Mouse (Mus musculus) hematopoietic stem cell, adult 5-6 weeks (primary cell): Measurements from ENCODE around the gene Fer. TPM values are rescaled to one million over a fixed set of nuclear protein-coding genes. Genes with fewer than 3 reads are reported as not detected.
"Not testable (repeated sequence)": the region's sequence is repeated elsewhere in the genome, so short reads cannot be mapped to it uniquely, and the experiment has no call there.

Experiments
- ATAC-seq, 2 experiments: fragments of 125-278 bp in 1 of 2; replicated peaks in 1 of 2; 2 replicates each; pipeline ENCODE4 v1.8.0; 2016 to 2017; ENCODE audit warnings: inconsistent platforms in 2 of 2, mild to moderate bottlenecking in 2 of 2, moderate number of reproducible peaks in 2 of 2, low read depth in 1 of 2, moderate TSS enrichment in 1 of 2; ENCODE audit not compliant: low FRiP score in 2 of 2, poor library complexity in 2 of 2, severe bottlenecking in 2 of 2, insufficient read depth in 1 of 2, low TSS enrichment in 1 of 2
- total RNA-seq: library from RNA; stranded (forward); fragments of 172-1452, 232-1000 nt; gene quantifications from 2 replicates; pipeline ENCODE4 v1.2.3, GENCODE M21; 2017

Fer gene
- total RNA-seq = 19.9 and 20.0 TPM in 2 replicates

DNA sequence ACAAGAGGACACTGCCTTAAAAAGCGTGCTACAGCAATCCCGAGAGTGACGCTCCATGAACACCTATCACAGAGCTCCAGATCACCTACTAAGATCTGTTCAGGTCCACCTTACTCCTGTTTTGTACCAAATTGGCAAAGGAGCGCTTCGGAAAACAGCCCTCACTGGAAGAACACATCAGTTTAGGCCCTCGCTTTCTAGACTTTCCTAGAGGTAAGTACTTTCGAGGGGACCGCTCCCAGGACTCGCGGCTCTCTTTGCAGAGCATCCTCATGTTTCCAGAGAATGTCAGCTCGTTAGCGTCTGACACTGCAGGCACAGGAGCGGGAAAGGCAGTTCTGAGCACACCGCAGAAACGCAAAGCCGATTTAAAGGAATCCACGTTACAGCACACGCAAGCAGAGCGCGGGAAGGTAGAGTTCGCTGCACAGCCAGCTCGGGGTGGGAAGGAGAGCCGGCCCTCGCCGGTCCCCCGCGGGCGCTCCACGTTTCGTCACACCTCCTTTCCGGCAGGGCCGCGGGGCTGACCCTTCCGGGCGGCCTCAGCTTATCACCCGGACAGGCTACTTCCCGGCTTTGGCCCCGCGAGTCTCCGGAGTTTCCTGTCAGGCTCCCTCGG lies at the start of gene Fer:
Gene Fer (plus strand): TSS at position 51 of the 619 bp plus-strand sequence.
- ATAC-seq = peak in 1 of 2 experiments; percentile 18; a peak in 1 of 4 replicates

DNA sequence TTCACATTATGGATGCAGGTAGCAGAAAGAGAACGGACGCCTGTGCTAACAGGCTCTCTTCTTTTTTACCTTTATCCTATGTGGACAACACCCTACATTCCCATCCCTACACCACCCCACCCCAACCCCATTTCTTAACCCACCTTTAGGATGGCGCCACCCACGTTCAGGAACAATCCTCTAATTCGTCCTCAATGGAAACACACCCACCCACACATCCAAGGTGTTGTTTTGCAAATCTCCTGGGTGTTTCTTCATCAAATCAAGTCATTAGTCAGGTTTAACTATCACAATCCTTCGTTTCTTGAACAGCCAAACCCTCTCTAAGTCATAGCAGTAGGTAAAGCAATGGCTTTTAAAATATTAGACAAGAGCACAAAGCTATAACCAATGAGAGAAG lies 49.3 kb upstream of the Fer start:
- ATAC-seq = no peak

DNA sequence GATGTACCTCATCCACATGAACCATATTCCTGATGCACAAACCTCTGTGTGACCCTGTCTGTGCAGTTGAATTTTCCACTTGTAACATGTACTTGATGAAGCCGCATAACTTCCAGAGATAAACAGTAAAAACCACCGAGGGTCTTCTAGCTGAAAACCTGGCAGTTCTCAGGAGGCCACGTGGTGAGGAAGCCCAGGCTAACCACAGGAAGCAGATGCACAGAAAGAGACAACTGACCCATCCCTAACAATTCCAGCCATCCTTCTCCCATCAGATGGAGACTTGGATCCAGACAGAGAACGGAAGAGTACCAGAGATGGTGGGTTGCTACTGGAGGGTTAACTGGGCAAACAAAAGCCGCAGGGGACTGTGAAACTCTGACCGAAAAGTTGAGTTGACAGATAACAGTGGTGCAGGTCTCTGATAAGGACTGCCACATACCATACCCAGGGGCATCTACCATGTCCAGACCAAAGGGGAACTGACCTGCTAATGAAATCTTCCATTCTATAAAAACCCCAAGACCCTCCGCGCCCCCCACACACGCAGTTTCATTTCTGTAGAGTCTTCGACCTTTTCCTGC lies 44.3 kb upstream of the Fer start:
- ATAC-seq = peak; percentile 37 to 39; a peak in 3 of 4 replicates

DNA sequence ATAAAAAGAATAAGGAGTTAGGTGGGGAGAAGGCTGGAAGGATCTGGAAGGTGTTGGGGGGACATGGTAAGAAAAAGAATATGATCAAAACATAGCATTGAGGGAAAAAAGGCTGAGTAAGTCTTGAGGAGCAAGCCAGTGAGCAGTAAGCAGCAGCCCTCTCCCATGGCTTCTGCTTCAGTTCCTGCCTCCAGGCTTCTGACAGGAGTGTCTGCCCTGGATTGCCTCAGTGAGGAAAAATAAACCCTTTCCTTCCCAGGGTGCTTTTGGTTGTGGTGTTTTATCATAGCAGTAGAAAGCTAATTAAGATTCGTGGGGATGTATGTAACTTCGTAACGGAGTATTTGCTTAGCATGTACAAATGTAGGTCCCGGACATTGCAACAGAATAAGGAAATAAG lies 38.7 kb upstream of the Fer start:
- no peak for ATAC-seq

DNA sequence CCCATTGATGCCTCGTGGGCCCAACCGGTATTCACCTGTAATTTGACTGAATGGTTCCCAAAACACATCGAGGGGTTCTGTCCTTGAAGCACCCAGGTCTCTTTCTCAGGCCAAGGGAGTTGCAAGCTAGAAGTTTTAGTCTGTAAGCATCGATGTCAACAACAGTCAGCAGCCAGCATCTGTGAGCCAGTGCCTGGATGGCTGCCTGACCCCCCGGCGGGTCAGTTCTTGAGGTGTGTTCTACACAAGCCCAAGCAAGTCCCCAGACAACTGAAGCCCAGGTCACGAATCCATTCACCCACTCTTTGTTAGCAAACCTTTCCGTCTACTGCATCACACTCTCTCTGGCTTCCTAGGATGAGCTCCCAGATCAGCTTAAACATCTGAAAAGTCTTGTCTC lies 36.7 kb upstream of the Fer start:
- ATAC-seq = no peak

DNA sequence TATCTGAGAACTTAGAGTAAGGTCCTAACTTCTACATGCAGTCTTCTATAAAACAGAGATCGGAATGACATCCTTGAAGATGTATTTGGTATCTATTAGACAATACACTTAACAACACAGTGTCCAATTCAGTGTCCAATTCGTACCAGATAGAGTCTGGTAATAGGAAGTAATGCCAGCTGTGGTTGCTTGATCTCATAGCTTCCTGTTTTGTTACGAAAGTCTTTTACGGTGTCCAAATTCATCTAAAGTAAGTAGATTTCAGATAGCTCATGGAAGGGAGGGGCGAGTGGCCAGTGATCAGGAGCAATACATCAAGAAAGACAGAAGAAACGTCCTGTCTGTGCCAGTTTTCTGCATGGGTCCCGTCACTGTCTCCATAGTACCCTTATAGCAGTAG lies 36.1 kb upstream of the Fer start:
- ATAC-seq = peak; percentile 77 to 85

DNA sequence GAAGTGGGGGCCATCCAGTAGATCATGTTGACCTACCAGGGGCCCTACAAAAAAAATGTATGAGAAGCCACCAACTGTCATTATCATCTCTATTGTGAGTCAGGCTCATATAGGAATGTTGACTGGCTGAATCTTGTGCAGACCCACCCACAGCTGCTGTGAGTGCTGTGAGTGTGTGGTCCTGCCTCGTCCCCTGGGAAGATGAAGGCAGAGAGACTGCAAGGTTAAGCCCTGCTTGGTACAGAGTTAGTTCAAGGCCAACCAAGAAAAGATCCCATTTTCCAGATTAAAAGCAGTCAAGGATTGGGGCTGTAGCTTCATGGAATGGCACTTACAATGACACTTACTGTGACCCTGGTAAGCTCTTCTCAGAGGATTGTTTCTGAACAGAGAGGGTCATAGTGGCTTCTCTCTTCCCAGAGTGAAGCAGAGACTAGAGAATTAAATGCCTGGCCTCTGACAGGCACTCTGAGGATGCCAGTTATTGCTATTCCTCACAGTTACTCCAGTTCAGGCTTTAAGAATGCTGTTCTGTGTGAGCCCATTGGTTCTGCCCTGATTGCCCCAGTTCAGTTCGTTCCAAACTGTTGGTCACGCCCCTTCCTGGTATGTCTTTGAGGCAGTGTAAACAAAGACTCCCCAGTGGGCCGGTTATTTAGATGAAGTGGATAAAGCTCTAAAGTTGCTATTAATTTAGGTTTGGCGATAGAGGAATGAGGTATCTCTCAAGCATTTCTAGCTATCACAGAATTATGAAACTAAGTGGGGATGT lies 34.1 kb upstream of the Fer start:
- ATAC-seq = no peak

DNA sequence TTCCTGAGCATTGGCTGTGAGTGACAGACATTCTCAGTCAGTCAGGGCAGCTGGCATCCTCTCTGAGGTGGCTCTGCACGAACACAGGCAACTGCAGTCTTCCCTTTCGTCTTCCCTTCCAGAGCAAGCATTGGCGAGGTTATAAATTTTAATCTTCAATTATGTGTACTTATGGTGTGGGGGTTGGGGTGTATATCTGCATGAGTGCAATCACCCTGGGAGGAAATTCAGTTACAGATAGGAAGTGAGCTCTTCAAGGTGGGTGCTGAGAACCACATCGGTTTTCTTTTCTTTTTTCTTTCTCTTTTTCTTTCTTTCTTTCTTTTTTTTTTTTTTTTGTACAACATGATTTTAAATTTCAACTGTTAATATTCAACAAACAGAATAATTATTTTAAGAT lies 31.3 kb upstream of the Fer start:
- ATAC-seq = no peak

DNA sequence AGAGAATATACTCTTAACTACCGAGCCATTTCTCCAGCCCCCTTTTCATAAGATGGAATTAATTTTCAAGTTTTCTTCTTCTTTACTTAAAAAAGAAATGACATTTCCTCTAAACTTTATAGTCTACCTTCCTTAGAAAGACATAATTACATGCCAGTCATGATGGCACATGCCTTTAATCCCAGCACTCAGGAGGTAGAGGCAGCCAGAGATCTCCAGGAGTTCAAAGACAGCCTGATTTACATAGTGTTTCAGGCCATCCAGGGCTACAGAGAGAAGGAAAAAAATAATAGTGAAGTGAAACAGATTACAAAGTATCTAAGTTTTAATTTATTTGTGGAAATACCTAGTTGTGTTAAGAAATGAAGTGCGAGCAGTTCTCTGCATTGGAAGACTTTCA lies 26.6 kb upstream of the Fer start:
- ATAC-seq = no peak

DNA sequence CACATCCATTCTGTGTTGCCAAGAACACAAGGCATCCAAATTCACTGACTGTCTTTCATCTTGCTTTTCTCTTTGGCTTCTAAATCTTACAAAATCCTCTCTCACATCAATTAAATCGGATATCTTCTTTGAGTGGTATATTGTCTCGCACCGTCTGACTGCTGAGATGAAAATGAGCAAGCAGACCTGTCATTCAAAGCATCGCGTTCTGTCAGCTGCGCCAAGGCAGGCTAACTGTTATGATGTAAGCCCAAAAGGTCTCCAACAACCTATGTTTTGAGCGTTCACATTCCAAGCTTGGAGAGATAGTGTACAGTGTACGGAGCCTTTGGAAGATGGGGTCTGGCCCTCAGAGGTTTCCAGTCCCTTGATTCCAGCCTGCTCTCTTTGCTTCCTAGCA lies 26.2 kb upstream of the Fer start:
- no peak for ATAC-seq

DNA sequence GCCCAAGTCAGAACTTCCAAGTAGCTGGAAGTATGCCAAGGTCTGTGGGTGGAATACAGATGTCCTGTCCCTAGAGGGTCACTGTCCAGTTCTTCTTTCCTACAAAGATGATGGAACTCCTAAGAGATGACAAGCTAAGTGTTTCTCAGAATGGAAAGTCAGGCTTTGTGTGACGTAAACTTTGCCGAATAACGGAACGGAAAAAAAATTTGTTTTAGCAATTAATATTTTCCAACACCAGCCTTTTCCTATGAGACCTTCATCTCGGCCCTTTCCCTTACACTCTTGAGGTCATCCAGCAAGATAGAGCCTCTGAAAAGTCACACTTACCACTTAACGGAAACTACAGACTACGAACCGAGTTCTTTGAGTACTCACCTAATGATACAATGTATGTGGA lies 24.7 kb upstream of the Fer start:
- no peak for ATAC-seq

DNA sequence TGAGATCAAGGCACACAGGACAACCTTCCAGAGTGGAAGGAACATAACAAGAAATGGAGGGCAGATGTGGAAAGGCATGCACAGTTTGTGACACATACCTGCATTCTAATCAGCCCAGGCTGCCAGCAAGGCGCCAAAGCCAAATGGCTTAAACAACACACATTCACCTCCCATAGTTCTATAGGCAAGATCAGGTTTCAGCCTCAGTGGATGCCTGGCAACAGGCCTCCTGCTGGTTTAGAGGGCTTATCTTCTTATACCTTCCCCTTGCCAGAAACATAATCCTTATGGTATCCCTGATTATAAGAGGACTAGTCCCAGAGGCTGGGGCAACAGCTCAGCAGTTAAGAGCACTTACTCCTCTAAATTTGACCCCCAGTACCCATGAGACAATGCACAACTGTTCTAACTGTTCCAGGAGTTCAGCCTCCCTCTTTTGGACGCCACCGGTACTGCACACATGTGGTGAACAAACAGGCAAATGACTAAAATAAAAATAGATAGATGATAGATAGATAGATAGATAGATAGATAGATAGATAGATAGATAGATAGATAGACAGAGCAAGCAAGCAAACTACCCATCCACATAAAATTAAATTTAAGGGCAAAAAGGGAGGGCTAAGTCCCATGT lies 23.1 kb upstream of the Fer start:
- no peak for ATAC-seq

DNA sequence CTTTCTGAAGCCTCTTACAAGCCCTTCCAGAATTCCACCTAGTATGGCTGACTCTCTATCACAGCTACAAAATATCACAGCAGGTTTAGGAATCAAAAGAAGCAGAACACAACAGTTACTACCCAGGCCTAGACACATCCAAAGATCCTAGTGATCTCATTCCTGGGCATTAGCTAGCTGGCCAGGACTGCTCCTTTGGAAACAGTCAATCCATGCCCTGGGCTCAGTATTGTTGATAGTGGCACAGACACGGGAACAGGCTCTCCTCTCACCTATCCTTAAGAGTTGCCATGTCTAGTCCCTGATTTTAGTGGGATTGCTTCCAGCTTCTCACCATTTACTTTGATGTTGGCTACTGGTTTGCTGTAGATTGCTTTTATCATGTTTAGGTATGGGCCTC lies 20.6 kb upstream of the Fer start:
- ATAC-seq = no peak

DNA sequence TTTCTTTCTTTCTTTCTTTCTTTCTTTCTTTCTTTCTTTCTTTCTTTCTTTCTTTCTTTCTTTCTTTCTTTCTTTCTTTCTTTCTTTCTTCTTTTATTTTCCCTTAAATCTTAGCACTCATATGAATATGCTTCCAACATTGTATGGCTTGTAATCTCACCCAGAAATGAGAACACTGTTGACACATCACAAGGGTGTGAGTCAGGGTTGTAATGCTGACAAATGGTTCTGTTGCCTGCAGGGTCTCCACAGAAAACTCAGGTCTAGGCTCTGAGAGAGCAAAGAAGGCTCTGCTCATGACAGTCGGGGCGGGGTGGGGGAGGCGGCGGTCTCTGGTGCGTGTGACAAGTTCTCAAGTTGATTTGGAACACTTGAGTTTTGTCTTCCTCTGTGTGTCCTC lies 17.9 kb upstream of the Fer start:
- ATAC-seq = no peak

DNA sequence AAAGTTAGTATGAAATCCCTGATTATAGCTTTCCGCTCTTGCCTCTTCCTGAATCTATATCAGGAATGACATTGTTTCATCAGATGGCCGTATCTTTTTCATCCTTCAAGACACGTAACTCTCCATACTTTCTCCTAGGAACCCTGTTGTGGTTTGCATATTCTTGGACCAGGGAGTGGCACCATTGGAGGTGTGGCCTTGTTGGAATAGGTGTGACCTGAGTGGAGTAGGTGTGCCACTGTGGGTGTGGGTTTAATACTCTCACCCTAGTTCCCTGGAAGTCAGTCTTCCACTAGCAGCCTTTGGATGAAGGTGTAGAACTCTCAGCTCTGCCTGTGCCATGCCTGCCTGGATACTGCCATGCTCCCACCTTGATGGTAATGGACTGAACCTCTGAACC lies 17.1 kb upstream of the Fer start:
- ATAC-seq = not testable (repeated sequence)

DNA sequence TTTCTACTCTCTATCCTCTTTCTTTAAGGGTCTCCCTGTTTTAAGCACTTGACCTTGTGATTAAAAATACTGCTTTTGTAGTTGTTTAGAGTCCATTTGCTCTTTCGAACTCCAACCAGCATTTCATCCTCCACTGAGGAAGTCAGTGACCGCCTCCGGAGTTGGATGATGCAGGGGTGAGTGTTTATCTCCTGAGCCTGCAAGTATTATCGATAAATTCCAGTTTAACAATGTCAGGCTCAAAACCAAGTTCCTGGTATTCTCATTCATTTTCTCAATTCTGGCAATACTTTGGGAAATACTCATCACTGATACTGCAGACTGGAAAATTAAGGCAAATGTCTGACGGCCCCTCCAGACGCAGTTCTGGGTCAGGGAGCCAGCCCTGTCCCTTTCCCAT lies 13.7 kb upstream of the Fer start:
- ATAC-seq = no peak; a peak in 1 of 4 replicates

DNA sequence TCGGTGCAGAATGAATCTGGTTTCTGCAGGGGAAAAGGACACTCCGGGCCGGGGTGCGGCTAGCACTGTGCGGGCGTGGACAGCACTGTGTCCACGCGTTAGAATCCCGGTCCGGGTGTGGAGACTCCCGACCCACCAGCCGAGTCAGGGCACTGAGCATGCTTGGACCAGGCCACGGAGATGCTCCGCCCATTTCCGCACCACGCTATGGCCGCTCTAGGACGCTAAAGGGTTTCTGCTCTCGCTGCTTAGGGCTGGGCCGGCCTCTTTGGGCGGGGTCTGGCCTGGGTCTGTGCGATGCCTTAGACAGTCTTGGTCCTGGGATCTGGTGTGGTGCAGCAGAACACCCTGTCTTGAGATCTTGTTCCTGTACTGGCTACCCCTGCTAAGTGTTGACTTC lies 13.3 kb upstream of the Fer start:
- peak; percentile 85 to 93 for ATAC-seq

DNA sequence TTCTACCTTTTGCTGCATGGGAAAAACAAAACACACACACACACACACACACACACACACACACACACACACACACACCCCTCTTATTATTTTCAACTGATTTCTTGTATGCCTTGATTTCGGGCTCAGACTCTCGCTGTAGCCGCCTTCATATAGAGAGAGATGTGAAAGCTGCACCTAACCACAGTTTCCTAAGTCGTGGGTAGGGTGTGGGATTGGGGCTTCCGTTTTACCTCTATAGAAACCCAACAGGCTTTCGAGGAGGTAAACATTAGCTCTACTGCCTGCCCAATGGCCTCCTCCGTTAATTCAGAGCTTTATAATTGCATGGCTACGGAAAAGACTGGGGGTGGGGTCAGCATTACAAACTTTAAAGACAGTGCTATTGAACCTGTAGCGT lies 12.8 kb upstream of the Fer start:
- peak; percentile 89 to 92 for ATAC-seq
